Mouse (Mus musculus): ENCODE measurements at regions not wholly inside any gene's neighbourhood (a gene's known extent, or its start where the extent isn't known, plus 50 kb on each side); places are given as distances from the start of the nearest gene placed in this dataset.

DNA sequence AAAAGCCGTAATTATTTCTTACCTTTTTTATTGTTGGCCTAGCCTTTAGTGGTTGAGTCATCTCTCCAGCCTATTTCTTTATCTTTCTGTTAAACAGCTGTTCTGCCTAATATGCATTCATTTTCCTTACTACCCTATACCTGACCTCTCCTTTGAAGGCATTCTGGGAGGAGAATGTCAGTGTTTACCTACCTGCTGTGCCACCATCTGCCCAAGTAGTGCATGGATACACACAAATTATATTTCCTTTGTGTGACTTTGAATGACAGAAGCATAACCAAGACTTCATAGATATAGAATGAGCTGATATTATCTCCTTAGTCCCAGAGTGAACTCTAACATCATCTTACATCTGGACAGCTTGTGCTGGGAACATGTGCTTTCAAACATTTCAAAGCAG is 293.5 kb upstream of the Tom1l1 start:
- no peaks in the 10 kb centered on the region for H3K36me3 ChIP-seq (ENCODE audit: insufficient read depth)
- no peak overlapping the region for H3K4me2 ChIP-seq
- TF ChIP-seq CTCF (IDR thresholded peaks at IDR 0.05; ENCODE audit: low read depth), result no peak
- DNase-seq, result no peak
- no peak for ATAC-seq (ENCODE audit: insufficient read depth)
- H3K4me3 ChIP-seq (ENCODE audit: low read depth, low read length), result no peak overlapping the region
- H3K9ac ChIP-seq, result no peak overlapping the region
- no peak overlapping the region for H3K27ac ChIP-seq (ENCODE audit: low read depth)
- no peaks in the 10 kb centered on the region for H3K9me3 ChIP-seq (ENCODE audit: low read depth, low read length)
- H3K27me3 ChIP-seq (ENCODE audit: insufficient read depth, low read length), result no peaks in the 10 kb centered on the region
- WGBS, result 90% methylated on average over 1 of the region's 1 CpGs
- no peaks in the 10 kb centered on the region for H3K4me1 ChIP-seq (ENCODE audit: insufficient read depth)

DNA sequence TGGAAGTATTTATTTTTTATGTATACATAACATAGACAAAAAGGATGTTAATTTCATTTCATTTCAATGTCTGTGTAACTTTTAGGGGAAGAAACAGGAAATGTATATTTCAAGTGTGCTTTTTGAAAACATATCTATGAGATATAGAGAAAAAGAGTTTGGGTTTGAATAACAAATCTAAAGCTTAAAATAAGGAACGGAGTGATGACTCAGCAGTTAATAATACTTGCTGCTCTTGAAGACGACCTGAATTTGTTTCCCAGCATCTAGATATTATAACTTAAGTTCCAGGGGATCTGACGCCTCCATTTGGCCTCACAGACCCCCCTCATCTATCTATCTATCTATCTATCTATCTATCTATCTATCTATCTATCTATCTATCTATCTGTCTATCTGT is 290.1 kb upstream of the Tom1l1 start:
- Histone ChIP-seq H3K36me3 (ENCODE audit: insufficient read depth) (no peaks in the 10 kb centered on the region), H3K27ac (ENCODE audit: low read depth) (no peak overlapping the region), H3K4me3 (ENCODE audit: low read depth, low read length) (no peak overlapping the region), H3K4me2 (no peak overlapping the region), H3K9ac (no peak overlapping the region), H3K9me3 (ENCODE audit: low read depth, low read length) (no peaks in the 10 kb centered on the region), H3K27me3 (ENCODE audit: insufficient read depth, low read length) (no peaks in the 10 kb centered on the region), H3K4me1 (ENCODE audit: insufficient read depth) (no peaks in the 10 kb centered on the region)
- no peak for DNase-seq
- no peak for ATAC-seq (ENCODE audit: insufficient read depth)
- 68% methylated on average over 3 of the region's 3 CpGs for WGBS
- TF ChIP-seq CTCF (IDR thresholded peaks at IDR 0.05; ENCODE audit: low read depth), result no peak

DNA sequence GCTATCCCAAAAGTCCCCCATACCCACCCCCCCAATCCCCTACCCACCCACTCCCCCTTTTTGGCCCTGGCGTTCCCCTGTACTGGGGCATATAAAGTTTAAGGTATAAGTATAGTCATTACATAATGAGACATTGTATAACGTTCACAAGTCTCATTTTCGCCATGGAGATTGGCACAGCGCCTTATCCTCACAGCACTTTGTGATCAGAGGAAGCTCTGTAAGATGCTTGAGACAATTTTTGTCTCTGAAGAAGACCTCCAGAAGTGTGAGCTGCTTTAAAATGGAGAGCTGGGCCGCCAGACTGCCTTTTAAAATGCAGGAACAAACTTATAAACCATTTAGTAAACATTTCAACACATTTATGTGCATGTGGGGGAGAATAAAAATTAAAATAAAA is 252.9 kb upstream of the Tom1l1 start:
- H3K27ac ChIP-seq (ENCODE audit: low read depth), result no peak overlapping the region
- H3K4me2 ChIP-seq, result no peak overlapping the region
- H3K4me3 ChIP-seq (ENCODE audit: low read depth, low read length), result no peak overlapping the region
- no peaks in the 10 kb centered on the region for H3K4me1 ChIP-seq (ENCODE audit: insufficient read depth)
- TF ChIP-seq CTCF (IDR thresholded peaks at IDR 0.05; ENCODE audit: low read depth), result no peak
- no peak overlapping the region for H3K9ac ChIP-seq
- no peak for DNase-seq
- H3K9me3 ChIP-seq (ENCODE audit: low read depth, low read length), result no peaks in the 10 kb centered on the region
- H3K36me3 ChIP-seq (ENCODE audit: insufficient read depth), result no peaks in the 10 kb centered on the region
- no peaks in the 10 kb centered on the region for H3K27me3 ChIP-seq (ENCODE audit: insufficient read depth, low read length)
- 77% methylated on average over 5 of the region's 5 CpGs for WGBS
- ATAC-seq (ENCODE audit: insufficient read depth), result no peak

DNA sequence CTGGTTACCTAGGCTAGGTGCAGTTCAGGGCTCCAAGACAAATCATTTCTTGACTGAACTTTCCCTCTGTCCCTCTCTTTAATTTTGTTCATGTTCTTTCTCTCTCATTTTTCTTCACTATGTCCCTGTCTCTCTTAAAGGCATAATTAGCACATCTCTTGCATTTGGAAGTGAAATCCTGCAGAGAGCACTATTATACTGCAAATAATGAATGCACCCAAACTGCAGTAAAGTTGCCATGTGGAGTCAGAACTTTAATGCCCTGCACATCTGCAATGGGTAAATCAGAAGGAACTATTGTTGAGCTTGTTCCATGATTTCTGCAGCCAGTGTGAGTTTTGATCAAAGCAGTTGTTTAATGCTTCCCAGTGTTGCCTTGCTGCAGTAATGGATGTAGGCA is 237.6 kb upstream of the Tom1l1 start:
- no peaks in the 10 kb centered on the region for H3K27me3 ChIP-seq (ENCODE audit: insufficient read depth, low read length)
- H3K27ac ChIP-seq (ENCODE audit: low read depth), result no peak overlapping the region
- ATAC-seq (ENCODE audit: insufficient read depth), result no peak
- DNase-seq, result no peak
- no peaks in the 10 kb centered on the region for H3K36me3 ChIP-seq (ENCODE audit: insufficient read depth)
- H3K9me3 ChIP-seq (ENCODE audit: low read depth, low read length), result no peaks in the 10 kb centered on the region
- TF ChIP-seq CTCF (IDR thresholded peaks at IDR 0.05; ENCODE audit: low read depth), result no peak
- no peak overlapping the region for H3K9ac ChIP-seq
- H3K4me1 ChIP-seq (ENCODE audit: insufficient read depth), result no peaks in the 10 kb centered on the region
- H3K4me2 ChIP-seq, result no peak overlapping the region
- H3K4me3 ChIP-seq (ENCODE audit: low read depth, low read length), result no peak overlapping the region

DNA sequence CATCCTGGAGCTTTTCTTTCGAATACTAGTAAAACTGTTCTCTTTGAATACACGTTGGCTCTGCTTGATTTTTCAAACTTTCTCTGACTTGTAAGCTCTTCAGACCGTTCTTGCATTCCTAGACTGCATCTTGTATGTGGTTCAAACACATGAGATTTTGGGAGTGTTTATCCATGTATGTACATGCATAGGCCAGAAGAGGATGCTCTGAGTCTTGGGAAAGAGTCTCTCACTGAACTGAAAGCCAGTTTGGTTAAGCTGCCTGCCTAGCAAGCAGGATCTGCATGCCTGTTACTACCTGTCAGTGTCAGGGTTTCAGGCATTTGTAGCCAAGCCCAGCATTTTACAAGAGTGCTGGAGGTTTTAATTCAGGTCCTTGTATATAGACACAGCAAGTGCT is 229.6 kb upstream of the Tom1l1 start:
- WGBS, result 71% methylated on average over 3 of the region's 3 CpGs
- ATAC-seq (ENCODE audit: insufficient read depth) (no peak), DNase-seq (peak; percentile 2)
- Histone ChIP-seq H3K36me3 (ENCODE audit: insufficient read depth) (no peaks in the 10 kb centered on the region), H3K4me1 (ENCODE audit: insufficient read depth) (no peaks in the 10 kb centered on the region), H3K4me2 (no peak overlapping the region), H3K9ac (no peak overlapping the region), H3K9me3 (ENCODE audit: low read depth, low read length) (no peaks in the 10 kb centered on the region), H3K27ac (ENCODE audit: low read depth) (no peak overlapping the region), H3K4me3 (ENCODE audit: low read depth, low read length) (no peak overlapping the region), H3K27me3 (ENCODE audit: insufficient read depth, low read length) (no peaks in the 10 kb centered on the region)
- TF ChIP-seq CTCF (IDR thresholded peaks at IDR 0.05; ENCODE audit: low read depth), result no peak

DNA sequence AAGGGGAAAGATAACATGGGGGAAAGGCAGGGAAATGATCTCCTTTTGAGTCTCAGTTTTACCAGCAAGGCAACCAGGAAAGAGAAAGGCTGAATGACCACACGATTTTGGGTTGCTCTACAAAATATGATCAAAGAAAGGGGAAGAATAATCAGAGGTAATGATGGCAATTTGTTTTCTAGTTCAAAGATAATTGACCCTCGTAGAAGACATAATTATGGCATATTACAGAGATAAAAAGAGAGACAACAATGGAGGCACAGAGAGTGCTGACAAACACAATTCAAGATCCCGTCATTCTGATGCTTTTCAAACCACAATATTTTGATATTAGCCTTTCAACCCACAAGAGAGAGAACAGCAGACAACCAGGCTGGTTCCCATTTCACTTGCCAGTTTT is 206.1 kb upstream of the Tom1l1 start:
- Histone ChIP-seq H3K4me2 (no peak overlapping the region), H3K27me3 (ENCODE audit: insufficient read depth, low read length) (no peaks in the 10 kb centered on the region), H3K4me1 (ENCODE audit: insufficient read depth) (no peaks in the 10 kb centered on the region), H3K9me3 (ENCODE audit: low read depth, low read length) (no peaks in the 10 kb centered on the region), H3K27ac (ENCODE audit: low read depth) (no peak overlapping the region), H3K36me3 (ENCODE audit: insufficient read depth) (no peaks in the 10 kb centered on the region), H3K4me3 (ENCODE audit: low read depth, low read length) (no peak overlapping the region), H3K9ac (no peak overlapping the region)
- no peak for DNase-seq
- 70% methylated on average over 3 of the region's 3 CpGs for WGBS
- no peak for TF ChIP-seq CTCF (IDR thresholded peaks at IDR 0.05; ENCODE audit: low read depth)
- no peak for ATAC-seq (ENCODE audit: insufficient read depth)

DNA sequence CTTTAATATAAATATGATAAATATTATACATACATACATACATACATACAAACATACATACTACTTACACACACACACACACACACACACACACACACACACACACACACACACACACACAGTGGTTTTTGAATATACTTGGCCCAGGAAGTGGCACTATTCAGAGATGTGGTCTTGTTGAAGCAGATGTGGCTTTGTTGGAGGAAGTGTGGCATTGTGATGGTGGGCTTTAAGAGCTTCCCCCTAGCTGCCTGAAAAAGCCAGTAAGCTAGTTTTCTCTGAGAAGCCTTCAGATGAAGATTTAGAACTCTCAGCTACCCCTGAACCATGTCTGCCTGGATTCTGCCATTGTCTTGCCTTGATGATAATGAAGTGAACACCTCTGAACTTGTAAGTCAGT is 185.0 kb upstream of the Tom1l1 start:
- Histone ChIP-seq H3K9me3 (ENCODE audit: low read depth, low read length) (no peaks in the 10 kb centered on the region), H3K27me3 (ENCODE audit: insufficient read depth, low read length) (no peaks in the 10 kb centered on the region), H3K27ac (ENCODE audit: low read depth) (no peak overlapping the region)

DNA sequence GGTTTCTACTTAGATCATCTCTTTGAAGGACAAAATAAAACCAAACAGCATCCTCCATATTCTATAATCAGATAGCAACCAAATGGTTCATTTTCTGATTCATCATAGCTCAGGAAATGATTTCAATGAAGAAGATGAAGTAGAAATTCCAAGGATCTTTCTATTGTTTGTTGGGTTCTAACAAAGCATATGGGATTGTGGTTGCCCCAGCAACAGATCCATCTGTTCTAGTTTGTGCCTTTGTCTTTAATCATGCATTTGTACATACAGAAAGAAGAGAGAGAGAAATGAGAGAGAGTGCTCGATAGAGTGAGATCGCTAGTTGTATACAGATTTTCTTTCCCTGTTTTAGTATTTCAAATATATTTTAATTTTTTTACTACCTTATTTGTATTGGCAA is 183.5 kb upstream of the Tom1l1 start:
- H3K27ac ChIP-seq (ENCODE audit: low read depth), result no peak overlapping the region
- no peak overlapping the region for H3K4me2 ChIP-seq
- ATAC-seq (ENCODE audit: insufficient read depth) (no peak), DNase-seq (no peak)
- no peak overlapping the region for H3K4me3 ChIP-seq (ENCODE audit: low read depth, low read length)
- WGBS, result 88% methylated on average over 2 of the region's 2 CpGs
- H3K4me1 ChIP-seq (ENCODE audit: insufficient read depth), result no peaks in the 10 kb centered on the region
- no peaks in the 10 kb centered on the region for H3K9me3 ChIP-seq (ENCODE audit: low read depth, low read length)
- TF ChIP-seq CTCF (IDR thresholded peaks at IDR 0.05; ENCODE audit: low read depth), result no peak
- no peaks in the 10 kb centered on the region for H3K36me3 ChIP-seq (ENCODE audit: insufficient read depth)
- no peaks in the 10 kb centered on the region for H3K27me3 ChIP-seq (ENCODE audit: insufficient read depth, low read length)
- no peak overlapping the region for H3K9ac ChIP-seq

More for the DNA sequence above, 185.0 kb upstream of the Tom1l1 start:
- ATAC-seq (ENCODE audit: insufficient read depth), result no peak
- Histone ChIP-seq H3K9ac (no peak overlapping the region), H3K36me3 (ENCODE audit: insufficient read depth) (no peaks in the 10 kb centered on the region), H3K4me2 (no peak overlapping the region), H3K4me1 (ENCODE audit: insufficient read depth) (no peaks in the 10 kb centered on the region), H3K4me3 (ENCODE audit: low read depth, low read length) (no peak overlapping the region)
- DNase-seq, result no peak
- no peak for TF ChIP-seq CTCF (IDR thresholded peaks at IDR 0.05; ENCODE audit: low read depth)
